Mouse (Mus musculus) kidney, embryonic 14.5 days (tissue): ENCODE measurements around the gene Schip1. TPM values are rescaled to one million over a fixed set of nuclear protein-coding genes. Genes with fewer than 3 reads are reported as not detected.

Source experiments
- ATAC-seq: fragments of 200-750 bp; cut with Nextera tagmentation; 2 replicates; pipeline ENCODE4 v1.8.0; 2017; ENCODE audit warnings: moderate number of reproducible peaks, mild to moderate bottlenecking, moderate TSS enrichment, moderate library complexity; ENCODE audit not compliant: low FRiP score, low TSS enrichment
- H3K27ac ChIP-seq: fragments of 300-500 bp; sonication (generic); 2 replicates; pipeline ENCODE4 v1.5.1; 2014; ENCODE audit warnings: low read depth, mild to moderate bottlenecking, low read length, moderate library complexity, mixed read lengths
- H3K27me3 ChIP-seq: fragments of 300-500 bp; sonication (generic); 2 replicates; pipeline ENCODE4 v1.6.1; 2014; ENCODE audit warnings: mild to moderate bottlenecking, low read length; ENCODE audit not compliant: control insufficient read depth, insufficient read depth
- H3K36me3 ChIP-seq: fragments of 300-500 bp; sonication (generic); 2 replicates; pipeline ENCODE4 v1.6.1; 2014; ENCODE audit warnings: low read length, mixed read lengths; ENCODE audit not compliant: control insufficient read depth, insufficient read depth
- H3K4me1 ChIP-seq: fragments of 300-500 bp; sonication (generic); 2 replicates; pipeline ENCODE4 v1.6.1; 2014; ENCODE audit warnings: low read length, mixed read lengths; ENCODE audit not compliant: control insufficient read depth, insufficient read depth
- H3K4me2 ChIP-seq: fragments of 300-500 bp; sonication (generic); replicated peaks from 2 replicates; pipeline ENCODE4 v1.6.1; 2014; ENCODE audit warnings: low read depth, mild to moderate bottlenecking, low read length
- H3K4me3 ChIP-seq: fragments of 300-500 bp; sonication (generic); 2 replicates; pipeline ENCODE4 v1.5.1; 2014; ENCODE audit warnings: mild to moderate bottlenecking, low read length
- H3K9ac ChIP-seq: fragments of 300-500 bp; sonication (generic); 2 replicates; pipeline ENCODE4 v1.6.1; 2014; ENCODE audit warnings: low read depth, mild to moderate bottlenecking, low read length, moderate library complexity
- H3K9me3 ChIP-seq: fragments of 300-500 bp; sonication (generic); 2 replicates; pipeline ENCODE4 v1.6.1; 2016; ENCODE audit warnings: low read length; ENCODE audit not compliant: control insufficient read depth
- WGBS: fragments of 180-500 bp; shearing (Covaris S2); extraction: QIAGEN DNeasy Blood & Tissue Kit; methylation state at CpG from one replicate; pipeline ENCODE4 v1.1.7; 2014; 5-methylcytosine and 5-hydroxymethylcytosine counted together
- polyA plus RNA-seq: library from polyadenylated mRNA; unstranded; fragments of >200 nt; fragmentation: Nextera tagmentation; extraction: Ambion mirVana; gene quantifications from 2 replicates; pipeline ENCODE4 v1.2.1, GENCODE M21; 2014

Schip1 gene
- polyA plus RNA-seq, 1 experiment from 2014 or later = 50.1 TPM

GRCm38 (mm10) chr3:68514717-68515116 lies 450.1 kb downstream of the Schip1 start:
- 91% methylated on average over 3 of the region's 3 CpGs for WGBS
- Histone ChIP-seq H3K36me3 (no peaks in the 10 kb centered on the region), H3K9ac (no peak overlapping the region), H3K9me3 (no peaks in the 10 kb centered on the region), H3K27me3 (no peaks in the 10 kb centered on the region), H3K27ac (no peak overlapping the region), H3K4me3 (no peak overlapping the region), H3K4me2 (no peak overlapping the region), H3K4me1 (0 out of 2 replicates have a peak, but pooled peaks cover 3% of the 10 kb centered on the region)
- no peak for ATAC-seq

- Histone ChIP-seq H3K4me2 (no peak overlapping the region), H3K4me3 (no peak overlapping the region), H3K36me3 (no peaks in the 10 kb centered on the region), H3K9me3 (no peaks in the 10 kb centered on the region), H3K27ac (no peak overlapping the region), H3K9ac (no peak overlapping the region), H3K4me1 (0 out of 2 replicates have a peak, but pooled peaks cover 3% of the 10 kb centered on the region), H3K27me3 (no peaks in the 10 kb centered on the region)
- WGBS = 82% methylated on average over 12 of the region's 12 CpGs
- no peak for ATAC-seq
Measured at GRCm38 (mm10) chr3:68516393-68517081, 451.9 kb downstream of the Schip1 start.

GRCm38 (mm10) chr3:68517236-68517635 lies 452.6 kb downstream of the Schip1 start:
- no peaks in the 10 kb centered on the region for H3K36me3 ChIP-seq
- H3K9ac ChIP-seq = no peak overlapping the region
- no peak for ATAC-seq
- no peak overlapping the region for H3K4me2 ChIP-seq
- no peak overlapping the region for H3K4me3 ChIP-seq
- H3K4me1 ChIP-seq = 0 out of 2 replicates have a peak, but pooled peaks cover 3% of the 10 kb centered on the region
- H3K27me3 ChIP-seq = no peaks in the 10 kb centered on the region
- WGBS = 54% methylated on average over 7 of the region's 7 CpGs
- no peaks in the 10 kb centered on the region for H3K9me3 ChIP-seq
- no peak overlapping the region for H3K27ac ChIP-seq

GRCm38 (mm10) chr3:68518041-68518440 lies 453.4 kb downstream of the Schip1 start:
- no peak overlapping the region for H3K9ac ChIP-seq
- H3K9me3 ChIP-seq = no peaks in the 10 kb centered on the region
- no peak overlapping the region for H3K4me3 ChIP-seq
- H3K27ac ChIP-seq = no peak overlapping the region
- WGBS = 89% methylated on average over 8 of the region's 8 CpGs
- H3K4me1 ChIP-seq = 0 out of 2 replicates have a peak, but pooled peaks cover 3% of the 10 kb centered on the region
- H3K4me2 ChIP-seq = no peak overlapping the region
- H3K36me3 ChIP-seq = no peaks in the 10 kb centered on the region
- no peak for ATAC-seq
- H3K27me3 ChIP-seq = no peaks in the 10 kb centered on the region

- Histone ChIP-seq H3K4me3 (no peak overlapping the region), H3K9me3 (no peaks in the 10 kb centered on the region), H3K4me2 (no peak overlapping the region), H3K9ac (no peak overlapping the region), H3K27ac (no peak overlapping the region), H3K36me3 (no peaks in the 10 kb centered on the region), H3K4me1 (0 out of 2 replicates have a peak, but pooled peaks cover 3% of the 10 kb centered on the region), H3K27me3 (no peaks in the 10 kb centered on the region)
- 90% methylated on average over 5 of the region's 5 CpGs for WGBS
- ATAC-seq = no peak
Measured at GRCm38 (mm10) chr3:68518586-68518985, 454.0 kb downstream of the Schip1 start.

GRCm38 (mm10) chr3:68525361-68525878 lies 460.8 kb downstream of the Schip1 start:
- no peak overlapping the region for H3K4me2 ChIP-seq
- no peaks in the 10 kb centered on the region for H3K27me3 ChIP-seq
- no peaks in the 10 kb centered on the region for H3K4me1 ChIP-seq
- no peaks in the 10 kb centered on the region for H3K36me3 ChIP-seq
- ATAC-seq = no peak
- H3K27ac ChIP-seq = no peak overlapping the region
- no peaks in the 10 kb centered on the region for H3K9me3 ChIP-seq
- 90% methylated on average over 10 of the region's 10 CpGs for WGBS
- H3K9ac ChIP-seq = no peak overlapping the region
- H3K4me3 ChIP-seq = no peak overlapping the region

GRCm38 (mm10) chr3:68526416-68526815 lies 461.8 kb downstream of the Schip1 start:
- 58% methylated on average over 4 of the region's 4 CpGs for WGBS
- H3K9me3 ChIP-seq = no peaks in the 10 kb centered on the region
- no peak overlapping the region for H3K4me2 ChIP-seq
- no peak overlapping the region for H3K27ac ChIP-seq
- no peak overlapping the region for H3K9ac ChIP-seq
- no peak overlapping the region for H3K4me3 ChIP-seq
- no peak for ATAC-seq
- no peaks in the 10 kb centered on the region for H3K27me3 ChIP-seq
- no peaks in the 10 kb centered on the region for H3K4me1 ChIP-seq
- H3K36me3 ChIP-seq = no peaks in the 10 kb centered on the region

GRCm38 (mm10) chr3:68527182-68527581 lies 462.6 kb downstream of the Schip1 start:
- WGBS = 69% methylated on average over 4 of the region's 4 CpGs
- H3K27ac ChIP-seq = no peak overlapping the region
- no peaks in the 10 kb centered on the region for H3K36me3 ChIP-seq
- H3K4me2 ChIP-seq = no peak overlapping the region
- H3K4me3 ChIP-seq = no peak overlapping the region
- no peak for ATAC-seq
- H3K9ac ChIP-seq = no peak overlapping the region
- no peaks in the 10 kb centered on the region for H3K9me3 ChIP-seq
- H3K27me3 ChIP-seq = no peaks in the 10 kb centered on the region
- no peaks in the 10 kb centered on the region for H3K4me1 ChIP-seq

- Histone ChIP-seq H3K36me3 (no peaks in the 10 kb centered on the region), H3K4me2 (no peak overlapping the region), H3K27me3 (no peaks in the 10 kb centered on the region), H3K27ac (no peak overlapping the region), H3K9ac (no peak overlapping the region), H3K4me1 (peaks cover 3% of the 10 kb centered on the region; the same call in 1 of the 2 replicates), H3K4me3 (no peak overlapping the region), H3K9me3 (no peaks in the 10 kb centered on the region)
- 91% methylated on average over 4 of the region's 4 CpGs for WGBS
- ATAC-seq = no peak
Measured at GRCm38 (mm10) chr3:68531908-68532307, 467.3 kb downstream of the Schip1 start.
